Mouse (Mus musculus) ES-E14 (cell line): ENCODE results near the gene H6pd. TPM values are rescaled to one million over a fixed set of nuclear protein-coding genes. Genes with fewer than 3 reads are reported as not detected.

Experiments
- DNase-seq: peaks from one replicate; pipeline ENCODE4 v3.0.0-alpha.2; 2013; ENCODE audit warnings: low read depth, low spot score
- H3K27ac ChIP-seq: 2 replicates; pipeline ENCODE4 v1.5.1; 2012; ENCODE audit warnings: low read depth, mild to moderate bottlenecking, low read length, moderate library complexity, mixed read lengths; ENCODE audit not compliant: poor library complexity, insufficient read depth, severe bottlenecking
- H3K36me3 ChIP-seq: 2 replicates; pipeline ENCODE4 v1.6.1; 2012; ENCODE audit warnings: mild to moderate bottlenecking, low read length, moderate library complexity, mixed read lengths; ENCODE audit not compliant: control insufficient read depth, poor library complexity, insufficient read depth, severe bottlenecking
- H3K4me1 ChIP-seq, 2 experiments: fragments of 150-350 bp in 1 of 2; sonication (generic) in 1 of 2; 2 replicates each; pipeline ENCODE4 v1.6.1; 2012; ENCODE audit warnings: low read length in 2 of 2, mild to moderate bottlenecking in 1 of 2, mixed read lengths in 1 of 2; ENCODE audit not compliant: control insufficient read depth in 2 of 2, insufficient read depth in 2 of 2, poor library complexity in 1 of 2
- H3K4me3 ChIP-seq, 2 experiments: fragments of 150-350 bp in 1 of 2; sonication (generic) in 1 of 2; 2 replicates each; pipeline ENCODE4 v1.5.1; 2012; ENCODE audit warnings: low read length in 2 of 2, low read depth in 1 of 2, mild to moderate bottlenecking in 1 of 2, mixed read lengths in 1 of 2; ENCODE audit not compliant: insufficient read depth in 1 of 2, poor library complexity in 1 of 2, severe bottlenecking in 1 of 2
- H3K9ac ChIP-seq: 2 replicates; pipeline ENCODE4 v1.6.1; 2012; ENCODE audit warnings: low read depth, mild to moderate bottlenecking, low read length, mixed read lengths; ENCODE audit not compliant: poor library complexity, insufficient read depth, severe bottlenecking
- H3K9me3 ChIP-seq: fragments of 150-350 bp; sonication (generic); 2 replicates; pipeline ENCODE4 v1.6.1; 2012; ENCODE audit warnings: low read depth, mild to moderate bottlenecking, low read length; ENCODE audit not compliant: control insufficient read depth, insufficient read depth
- CHD2 ChIP-seq: IDR thresholded peaks from 2 replicates; pipeline ENCODE4 v1.6.1; 2014; ENCODE audit warnings: mild to moderate bottlenecking, low read depth, low read length, inconsistent platforms
- HCFC1 ChIP-seq: IDR thresholded peaks from 2 replicates; pipeline ENCODE4 v1.6.1; 2012; ENCODE audit warnings: low read length, inconsistent platforms, borderline replicate concordance; ENCODE audit not compliant: insufficient read depth
- MAFK ChIP-seq: IDR thresholded peaks from 2 replicates; pipeline ENCODE4 v1.6.1; 2014; ENCODE audit warnings: mild to moderate bottlenecking, low read depth, low read length, inconsistent platforms; ENCODE audit not compliant: insufficient read depth
- ZC3H11A ChIP-seq: IDR thresholded peaks from 2 replicates; pipeline ENCODE4 v1.6.1; 2012; ENCODE audit warnings: low read depth, mild to moderate bottlenecking, inconsistent platforms, low read length, borderline replicate concordance
- ZNF384 ChIP-seq: IDR thresholded peaks from 2 replicates; pipeline ENCODE4 v1.6.1; 2012; ENCODE audit warnings: low read depth, low read length, inconsistent platforms
- in situ Hi-C, 2 experiments: fragments of 600-800 bp; cut with MboI; formaldehyde crosslinking; loops; one replicate each; pipeline ENCODE4 v1.15.1; 2025; ENCODE audit warnings: low sequenced_read_pairs in 2 of 2, inconsistent platforms in 1 of 2; ENCODE audit not compliant: unreplicated experiment in 2 of 2
- total RNA-seq: library from RNA; depleted of rRNA; stranded (reverse); fragments of 300-350 nt; gene quantifications from 2 replicates; pipeline ENCODE4 v1.2.3, GENCODE M21; 2012

H6pd gene
- total RNA-seq, 1 experiment: 17.6 TPM

DNA sequence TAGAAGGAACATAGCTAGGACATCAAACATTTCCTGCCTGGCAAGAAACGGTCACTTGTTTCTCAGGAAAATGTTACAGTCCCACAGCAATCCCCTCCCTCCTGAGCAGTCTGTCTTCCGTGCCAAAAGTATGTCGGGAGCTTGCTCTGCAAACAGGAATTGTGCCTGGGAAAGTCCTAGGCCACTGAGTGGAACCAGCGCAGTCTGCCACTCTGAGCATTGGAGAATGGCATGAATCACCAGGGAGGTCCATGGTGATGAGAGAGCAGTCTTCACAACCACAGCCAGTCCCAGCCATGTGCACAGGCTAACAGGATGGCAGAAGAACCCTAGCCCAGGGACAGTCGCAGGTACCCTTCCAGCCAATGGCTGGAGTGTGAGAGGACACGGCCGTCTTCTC is 12.4 kb downstream of the H6pd start:
- H3K9ac ChIP-seq: no peak overlapping the region
- no peak overlapping the region for H3K4me3 ChIP-seq
- no peak for TF ChIP-seq MAFK
- no peak for TF ChIP-seq CHD2
- TF ChIP-seq HCFC1: no peak
- TF ChIP-seq ZNF384: no peak
- no peak for TF ChIP-seq ZC3H11A
- no peak overlapping the region for H3K27ac ChIP-seq
- no peaks in the 10 kb centered on the region for H3K36me3 ChIP-seq
- in situ Hi-C loops: no loop called here
- peaks cover 12 to 25% of the 10 kb centered on the region in 2 experiments for H3K4me1 ChIP-seq
- no peaks in the 10 kb centered on the region for H3K9me3 ChIP-seq
- DNase-seq: no peak

GRCm38 (mm10) chr4:149995911-149996310 is 12.9 kb downstream of the H6pd start:
- DNase-seq: no peak
- no peak overlapping the region for H3K9ac ChIP-seq
- H3K27ac ChIP-seq: no peak overlapping the region
- peaks cover 7 to 25% of the 10 kb centered on the region in 2 experiments for H3K4me1 ChIP-seq
- H3K4me3 ChIP-seq: no peak overlapping the region
- in situ Hi-C loops: no loop called here
- no peaks in the 10 kb centered on the region for H3K9me3 ChIP-seq
- no peaks in the 10 kb centered on the region for H3K36me3 ChIP-seq
- no peak for TF ChIP-seq MAFK

GRCm38 (mm10) chr4:149994218-149994617 is 14.6 kb downstream of the H6pd start:
- no peak overlapping the region for H3K4me3 ChIP-seq
- peaks cover 4 to 21% of the 10 kb centered on the region in 2 experiments for H3K4me1 ChIP-seq
- TF ChIP-seq ZNF384 (no peak), MAFK (no peak), HCFC1 (no peak), ZC3H11A (no peak), CHD2 (no peak)
- H3K27ac ChIP-seq: no peak overlapping the region
- H3K9ac ChIP-seq: no peak overlapping the region
- DNase-seq: no peak
- no peaks in the 10 kb centered on the region for H3K9me3 ChIP-seq
- in situ Hi-C loops: no loop called here
- no peaks in the 10 kb centered on the region for H3K36me3 ChIP-seq

GRCm38 (mm10) chr4:149992670-149993032 is 16.2 kb downstream of the H6pd start:
- in situ Hi-C loops: no loop called here
- peaks cover 9 to 13% of the 10 kb centered on the region in 2 experiments for H3K4me1 ChIP-seq
- TF ChIP-seq CHD2: no peak
- TF ChIP-seq HCFC1: no peak
- TF ChIP-seq ZC3H11A: no peak
- TF ChIP-seq ZNF384: no peak
- TF ChIP-seq MAFK: no peak
- H3K36me3 ChIP-seq: no peaks in the 10 kb centered on the region
- H3K9ac ChIP-seq: no peak overlapping the region
- DNase-seq: no peak
- no peak overlapping the region for H3K4me3 ChIP-seq
- no peak overlapping the region for H3K27ac ChIP-seq
- H3K9me3 ChIP-seq: no peaks in the 10 kb centered on the region

GRCm38 (mm10) chr4:149991755-149992669 is 16.8 kb downstream of the H6pd start:
- in situ Hi-C loops: no loop called here
- Histone ChIP-seq H3K4me3 (no peak overlapping the region), H3K36me3 (no peaks in the 10 kb centered on the region), H3K9ac (no peak overlapping the region), H3K9me3 (no peaks in the 10 kb centered on the region), H3K27ac (no peak overlapping the region), H3K4me1 (peaks cover 9 to 13% of the 10 kb centered on the region in 2 experiments)
- DNase-seq: no peak
- TF ChIP-seq MAFK (no peak), ZNF384 (no peak), CHD2 (no peak), HCFC1 (no peak), ZC3H11A (no peak)
